Mouse (Mus musculus) liver, adult 2 months (tissue): Measurements from ENCODE around the gene Tle6. TPM values are rescaled to one million over a fixed set of nuclear protein-coding genes. Genes with fewer than 3 reads are reported as not detected.
"Not testable (repeated sequence)": the region's sequence is repeated elsewhere in the genome, so short reads cannot be mapped to it uniquely, and the experiment has no call there.

Experiments used
- DNase-seq: peaks from one replicate; pipeline ENCODE4 v3.0.0-alpha.2; 2011; ENCODE audit warnings: low read depth, low spot score; ENCODE audit errors: extremely low read depth
- H3K27ac ChIP-seq: fragments of 200-500 bp; replicated peaks from 2 replicates; pipeline ENCODE4 v1.5.1; 2012; ENCODE audit warnings: low read depth, mild to moderate bottlenecking, control low read depth, inconsistent platforms, low read length; ENCODE audit not compliant: insufficient read depth
- H3K27me3 ChIP-seq: fragments of 200-500 bp; 2 replicates; pipeline ENCODE4 v1.6.1; 2012; ENCODE audit warnings: mild to moderate bottlenecking, moderate library complexity, low read length, inconsistent platforms; ENCODE audit not compliant: control insufficient read depth, insufficient read depth
- H3K36me3 ChIP-seq: fragments of 200-500 bp; 2 replicates; pipeline ENCODE4 v1.6.1; 2012; ENCODE audit warnings: low read length, inconsistent platforms; ENCODE audit not compliant: control insufficient read depth, insufficient read depth
- H3K4me1 ChIP-seq: fragments of 200-500 bp; 2 replicates; pipeline ENCODE4 v1.6.1; 2011; ENCODE audit warnings: low read length; ENCODE audit not compliant: control insufficient read depth, insufficient read depth
- H3K4me3 ChIP-seq: fragments of 200-500 bp; 2 replicates; pipeline ENCODE4 v1.5.1; 2011; ENCODE audit warnings: low read depth, mild to moderate bottlenecking, control low read depth, low read length, moderate library complexity; ENCODE audit not compliant: insufficient read depth
- H3K79me2 ChIP-seq: fragments of 200-500 bp; 2 replicates; pipeline ENCODE4 v1.6.1; 2012; ENCODE audit warnings: inconsistent platforms, mild to moderate bottlenecking, low read length, moderate library complexity; ENCODE audit not compliant: control insufficient read depth, insufficient read depth
- H3K9ac ChIP-seq: fragments of 200-500 bp; 2 replicates; pipeline ENCODE4 v1.6.1; 2012; ENCODE audit warnings: low read depth, mild to moderate bottlenecking, control low read depth, inconsistent platforms, low read length
- CTCF ChIP-seq: fragments of 200-500 bp; IDR thresholded peaks from 2 replicates; pipeline ENCODE4 v1.5.1; 2011; ENCODE audit warnings: low read depth, low read length, control low read depth
- POLR2A ChIP-seq: fragments of 200-500 bp; IDR thresholded peaks from 2 replicates; pipeline ENCODE4 v1.6.1; 2011; ENCODE audit warnings: low read length, control low read depth; ENCODE audit not compliant: insufficient read depth; ENCODE audit errors: extremely low read depth
- WGBS: fragments of 180-500 bp; shearing (Covaris S2); methylation state at CpG from one replicate; pipeline ENCODE4 v1.1.7; 2018; 5-methylcytosine and 5-hydroxymethylcytosine counted together
- polyA plus RNA-seq: library from polyadenylated mRNA; depleted of rRNA; stranded (reverse); fragments of >200 nt; gene quantifications from 2 replicates; pipeline ENCODE4 v1.2.3, GENCODE M21; 2012; rRNA removed
- total RNA-seq: library from RNA; depleted of rRNA; stranded (reverse); fragments of >200 nt; gene quantifications from 2 replicates; pipeline ENCODE4 v1.2.3, GENCODE M21; 2014; rRNA removed

Tle6 gene
- total RNA-seq (0.94 and 1.6 TPM in 2 replicates), polyA plus RNA-seq (3.5 and 4.2 TPM in 2 replicates)

GRCm38 (mm10) chr10:81600738-81601203 lies at the start of gene Tle6:
Gene Tle6, minus strand, starts transcription at chr10:81601073.
- DNase-seq = peak; percentile 87
- Histone ChIP-seq H3K4me1 (peaks cover 10% of the 10 kb centered on the region), H3K36me3 (no peaks in the 10 kb centered on the region), H3K79me2 (no peaks in the 10 kb centered on the region), H3K9ac (peak within 1 kb of the TSS; percentile 47), H3K4me3 (peak within 1 kb of the TSS; percentile 15; the same call in 1 of the 2 replicates), H3K27ac (peak within 1 kb of the TSS; percentile 30), H3K27me3 (no peaks in the 10 kb centered on the region)
- WGBS = under 1% methylated on average over 28 of the region's 28 CpGs
- TF ChIP-seq POLR2A (no peak), CTCF (no peak)

GRCm38 (mm10) chr10:81648803-81649775 lies 48.2 kb upstream of the Tle6 start, which contains the start of gene Gm10778:
Gene Gm10778, plus strand, starts transcription at chr10:81649059.
- WGBS = 1% methylated on average over 35 of the region's 52 CpGs

GRCm38 (mm10) chr10:81646015-81646555 lies 45.2 kb upstream of the Tle6 start:
- Histone ChIP-seq H3K79me2 (peaks cover 4% of the 10 kb centered on the region; the same call in 1 of the 2 replicates), H3K27ac (no peak overlapping the region), H3K4me1 (peaks cover 10% of the 10 kb centered on the region), H3K36me3 (no peaks in the 10 kb centered on the region), H3K27me3 (no peaks in the 10 kb centered on the region), H3K9ac (no peak overlapping the region), H3K4me3 (no peak overlapping the region)
- DNase-seq = no peak
- 63% methylated on average over 7 of the region's 7 CpGs for WGBS
- TF ChIP-seq POLR2A = no peak
- TF ChIP-seq CTCF = no peak

More at GRCm38 (mm10) chr10:81648803-81649775, 48.2 kb upstream of the Tle6 start, which contains the start of gene Gm10778:
- 0 out of 2 replicates have a peak, but pooled peaks have one; percentile 30 for TF ChIP-seq POLR2A
- not testable (repeated sequence) for H3K36me3 ChIP-seq, H3K27me3 ChIP-seq, H3K4me1 ChIP-seq
- Histone ChIP-seq H3K4me3 (peak within 1 kb of the TSS; percentile 60), H3K79me2 (peaks cover 10% of the 10 kb centered on the region; the same call in 1 of the 2 replicates), H3K27ac (peak within 1 kb of the TSS; percentile 11; the same call in 1 of the 2 replicates), H3K9ac (peak within 1 kb of the TSS; percentile 64)
- peak; percentile 80 for DNase-seq

GRCm38 (mm10) chr10:81645391-81645790 lies 44.5 kb upstream of the Tle6 start:
- TF ChIP-seq CTCF = no peak
- no peak for TF ChIP-seq POLR2A
- WGBS = 97% methylated on average over 4 of the region's 4 CpGs
- Histone ChIP-seq H3K27ac (no peak overlapping the region), H3K36me3 (no peaks in the 10 kb centered on the region), H3K79me2 (peaks cover 3% of the 10 kb centered on the region; the same call in 1 of the 2 replicates), H3K9ac (no peak overlapping the region), H3K27me3 (no peaks in the 10 kb centered on the region), H3K4me3 (no peak overlapping the region), H3K4me1 (peaks cover 10% of the 10 kb centered on the region)
- DNase-seq = no peak

GRCm38 (mm10) chr10:81644716-81645115 lies 43.8 kb upstream of the Tle6 start:
- 94% methylated on average over 18 of the region's 18 CpGs for WGBS
- H3K27me3 ChIP-seq = no peaks in the 10 kb centered on the region
- DNase-seq = no peak
- no peak overlapping the region for H3K27ac ChIP-seq
- no peaks in the 10 kb centered on the region for H3K36me3 ChIP-seq
- no peak overlapping the region for H3K9ac ChIP-seq
- H3K4me3 ChIP-seq = no peak overlapping the region
- TF ChIP-seq POLR2A (no peak), CTCF (no peak)
- H3K4me1 ChIP-seq = peaks cover 10% of the 10 kb centered on the region
- H3K79me2 ChIP-seq = no peaks in the 10 kb centered on the region
